Mouse (Mus musculus): ENCODE measurements at regions not wholly inside any gene's neighbourhood (a gene's known extent, or its start where the extent isn't known, plus 50 kb on each side); places are given as distances from the start of the nearest gene placed in this dataset.
A peak's percentile ranks its signal among the peaks of the same experiment; 100 is the strongest.

DNA sequence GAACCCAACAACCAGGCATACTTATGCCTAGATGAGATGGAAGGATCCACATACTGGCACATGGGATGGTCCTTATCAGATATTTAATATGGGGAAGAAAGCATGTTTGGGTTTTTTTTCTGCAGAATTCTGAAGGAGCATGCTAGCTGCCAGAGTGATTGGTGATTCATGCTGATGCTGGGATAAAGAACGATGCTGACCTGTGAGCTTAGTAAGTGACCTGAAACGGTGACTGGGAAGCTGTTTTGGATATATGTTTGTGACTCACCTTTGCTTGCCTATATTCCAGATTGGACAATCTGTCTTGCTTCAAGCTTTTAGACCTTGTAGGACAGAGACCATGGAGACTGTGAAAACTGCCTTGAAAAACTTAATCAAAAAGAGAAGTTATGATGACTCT, 974.8 kb downstream of the Grik2 start:
- DNase-seq (ENCODE audit: low read depth), result peak; percentile 66

DNA sequence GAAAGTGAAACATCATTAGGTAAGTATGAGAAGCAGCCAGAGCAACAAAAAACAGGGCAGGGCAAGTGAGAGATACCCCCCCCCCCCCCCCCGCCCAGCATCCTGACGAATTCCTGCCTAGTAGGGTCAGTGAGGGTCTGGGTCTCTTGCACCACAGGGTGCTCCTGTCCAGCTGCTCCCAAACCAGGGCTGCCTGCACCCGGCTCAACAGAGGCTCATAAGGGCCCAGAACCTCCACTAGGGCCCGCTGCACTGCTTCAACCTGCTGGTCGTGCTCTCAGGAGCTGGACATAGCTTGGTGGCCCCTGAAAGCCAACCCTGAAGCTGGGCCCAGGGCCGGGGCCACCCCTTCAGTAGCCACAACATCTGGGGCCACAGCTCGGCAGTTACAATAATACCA, 978.4 kb downstream of the Grik2 start:
- no peak for DNase-seq (ENCODE audit: low read depth)

DNA sequence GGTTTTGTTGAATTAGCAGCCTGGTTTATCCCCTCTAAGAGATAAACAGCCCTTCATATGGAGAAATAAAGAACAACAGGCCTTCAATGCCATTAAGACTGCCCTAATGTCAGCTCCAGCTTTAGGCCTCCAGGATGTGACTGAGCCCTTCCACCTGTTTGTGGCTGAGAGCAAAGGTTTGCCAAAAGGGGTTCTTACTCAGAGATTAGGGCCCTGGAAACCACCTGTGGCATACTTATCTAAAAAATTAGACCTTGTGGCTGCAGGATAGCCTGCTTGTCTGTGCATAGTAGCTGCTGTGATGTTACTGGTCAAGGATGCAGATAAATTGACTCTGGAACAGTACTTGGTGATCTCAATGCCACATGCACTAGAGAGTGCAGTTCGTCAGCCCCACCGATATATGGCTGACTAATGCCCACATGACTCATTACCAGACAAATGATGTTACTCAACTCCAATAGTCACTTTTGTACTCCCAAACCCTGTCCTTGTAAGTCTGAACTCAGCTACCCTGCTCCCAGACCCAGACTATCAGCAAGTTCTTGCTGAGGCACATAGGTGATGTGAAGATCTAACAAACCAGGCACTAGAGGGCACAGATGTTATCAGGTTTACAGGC, 1018.6 kb downstream of the Grik2 start:
- DNase-seq (ENCODE audit: low read depth), result peak; percentile 60

DNA sequence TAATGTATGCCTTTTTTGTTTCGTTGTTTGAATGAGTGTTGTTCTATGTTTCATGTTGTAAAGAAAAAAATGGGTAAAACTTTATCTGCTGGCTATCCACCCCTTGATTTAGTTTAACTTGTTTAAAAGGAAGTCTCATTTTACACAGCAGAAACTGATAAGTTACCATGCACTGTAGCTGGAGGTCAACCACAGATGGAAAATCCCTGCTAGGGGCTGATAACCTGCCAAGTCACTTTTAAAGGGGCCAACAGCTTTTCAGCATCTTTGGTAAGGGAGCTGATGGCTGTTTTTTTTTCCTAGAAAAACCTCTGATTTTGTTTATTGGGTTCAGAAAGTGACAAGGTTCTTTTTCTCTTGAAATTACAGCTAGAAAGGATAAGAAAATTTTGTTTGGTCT, 1050.6 kb downstream of the Grik2 start:
- peak; percentile 17 for DNase-seq (ENCODE audit: low read depth)

DNA sequence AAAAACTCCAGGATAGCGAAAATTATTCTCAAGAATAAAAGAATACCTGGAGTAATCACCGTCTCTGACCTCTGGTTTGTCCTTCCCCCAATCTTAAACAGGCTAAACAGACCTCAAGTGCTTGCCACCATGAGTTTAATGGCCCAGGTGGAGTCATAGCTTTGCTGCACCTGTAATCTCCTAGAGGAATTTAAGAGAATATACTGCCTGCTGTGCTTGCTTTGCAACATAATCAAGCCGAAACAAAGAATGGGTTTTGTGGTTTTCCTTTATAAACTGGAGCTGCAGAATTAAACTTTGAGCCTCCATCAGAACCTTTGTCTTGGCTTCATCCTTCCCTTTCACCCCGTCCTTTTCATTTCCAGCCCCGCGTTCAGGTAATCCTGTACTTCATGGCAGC, 1051.7 kb downstream of the Grik2 start:
- DNase-seq (ENCODE audit: low read depth), result no peak
